Mouse (Mus musculus): Measurements from ENCODE around the gene Ppp1r15b.
A peak's percentile ranks its signal among the peaks of the same experiment; 100 is the strongest.

GRCm38 (mm10) chr1:133146014-133147009 lies 15.4 kb downstream of the Ppp1r15b start:
- peak; percentile 71 for TF ChIP-seq CTCF (IDR thresholded peaks at IDR 0.05; ENCODE audit: low read depth, low read length)
- no peak for TF ChIP-seq POLR2A (IDR thresholded peaks at IDR 0.05; ENCODE audit: borderline replicate concordance, low read depth, low read length)
